Mouse (Mus musculus) G1E (cell line): ENCODE results near the gene Bcl6. TPM values are rescaled to one million over a fixed set of nuclear protein-coding genes. Genes with fewer than 3 reads are reported as not detected.

Experiments
- ATAC-seq: 2 replicates; pipeline ENCODE4 v1.8.0; 2016; ENCODE audit warnings: mild to moderate bottlenecking; ENCODE audit not compliant: insufficient number of reproducible peaks, poor library complexity, low FRiP score, severe bottlenecking; ENCODE audit errors: extremely low read depth
- DNase-seq: peaks from one replicate; pipeline ENCODE4 v3.0.0; 2012; ENCODE audit warnings: low spot score
- H3K27me3 ChIP-seq: 2 replicates; pipeline ENCODE4 v1.6.1; 2012; ENCODE audit warnings: mild to moderate bottlenecking, low read length, inconsistent platforms; ENCODE audit not compliant: insufficient read depth
- H3K36me3 ChIP-seq: replicated peaks from 2 replicates; pipeline ENCODE3; 2012; ENCODE audit warnings: mild to moderate bottlenecking, inconsistent platforms
- H3K4me1 ChIP-seq: 2 replicates; pipeline ENCODE4 v1.6.1; 2012; ENCODE audit warnings: low read depth, low read length, inconsistent platforms, mixed read lengths; ENCODE audit not compliant: insufficient read depth
- H3K4me3 ChIP-seq: 2 replicates; pipeline ENCODE4 v1.5.1; 2012; ENCODE audit warnings: low read depth, mild to moderate bottlenecking, inconsistent platforms, low read length, moderate library complexity, mixed read lengths
- H3K9me3 ChIP-seq: replicated peaks from 2 replicates; pipeline ENCODE4 v1.6.1; 2012; ENCODE audit warnings: inconsistent platforms
- CTCF ChIP-seq: IDR thresholded peaks from 2 replicates; pipeline ENCODE4 v1.5.1; 2012; ENCODE audit warnings: low read depth, low read length, inconsistent platforms, mixed read lengths
- GATA1 ChIP-seq: IDR thresholded peaks from 2 replicates; pipeline ENCODE4 v1.6.1; 2012; ENCODE audit warnings: borderline replicate concordance, low read length, inconsistent platforms, mixed read lengths
- GATA2 ChIP-seq: IDR thresholded peaks from 2 replicates; pipeline ENCODE4 v1.6.1; 2012; ENCODE audit warnings: low read depth, low read length, inconsistent platforms, borderline replicate concordance
- POLR2AphosphoS5 ChIP-seq: IDR thresholded peaks from 2 replicates; pipeline ENCODE4 v1.6.1; 2012; ENCODE audit warnings: low read depth, low read length, inconsistent platforms; ENCODE audit not compliant: insufficient replicate concordance
- TAL1 ChIP-seq: conservative IDR thresholded peaks from 2 replicates; pipeline ENCODE4 v1.6.1; 2012; ENCODE audit warnings: low read depth, low read length, inconsistent platforms, mixed read lengths
- polyA plus RNA-seq: library from polyadenylated mRNA; stranded (reverse); fragments of >175 nt; gene quantifications from 2 replicates; pipeline ENCODE4 v1.2.3, GENCODE M21; 2012
- total RNA-seq, 2 experiments: library from RNA; stranded (forward) in 1 of 2; stranded (reverse) in 1 of 2; fragments of 200-1000 nt in 1 of 2; fragments of >200 nt in 1 of 2; fragmentation: Nextera tagmentation in 1 of 2; gene quantifications; 2 replicates each; pipeline ENCODE4 v1.2.3; 2014 to 2017

Gene Bcl6
- total and polyA plus RNA-seq, 3 experiments: 0.22 TPM; not detected in 2

- no peaks in the 10 kb centered on the region for H3K36me3 ChIP-seq
- H3K4me1 ChIP-seq: no peaks in the 10 kb centered on the region
- no peak for ATAC-seq
- peaks cover 21% of the 10 kb centered on the region for H3K9me3 ChIP-seq
- DNase-seq: no peak
- TF ChIP-seq POLR2AphosphoS5 (no peak), TAL1 (no peak), CTCF (no peak), GATA1 (no peak), GATA2 (no peak)
- no peaks in the 10 kb centered on the region for H3K27me3 ChIP-seq
- no peak overlapping the region for H3K4me3 ChIP-seq
Observed at GRCm38 (mm10) chr16:24025442-24025841, 36.8 kb upstream of the Bcl6 start.

- ATAC-seq (no peak), DNase-seq (no peak)
- H3K4me3 ChIP-seq: no peak overlapping the region
- no peaks in the 10 kb centered on the region for H3K27me3 ChIP-seq
- TF ChIP-seq GATA1 (no peak), TAL1 (no peak), GATA2 (no peak), POLR2AphosphoS5 (no peak), CTCF (no peak)
- peaks cover 18% of the 10 kb centered on the region for H3K9me3 ChIP-seq
- H3K36me3 ChIP-seq: no peaks in the 10 kb centered on the region
- H3K4me1 ChIP-seq: no peaks in the 10 kb centered on the region
Observed at GRCm38 (mm10) chr16:24022605-24023004, 34.0 kb upstream of the Bcl6 start.

GRCm38 (mm10) chr16:24021722-24022121, 33.1 kb upstream of the Bcl6 start:
- no peak for TF ChIP-seq GATA1
- no peak for TF ChIP-seq TAL1
- TF ChIP-seq CTCF: no peak
- TF ChIP-seq POLR2AphosphoS5: no peak
- no peaks in the 10 kb centered on the region for H3K27me3 ChIP-seq
- DNase-seq: no peak

GRCm38 (mm10) chr16:24016742-24017141, 28.1 kb upstream of the Bcl6 start:
- DNase-seq (no peak), ATAC-seq (no peak)
- no peaks in the 10 kb centered on the region for H3K4me1 ChIP-seq
- H3K9me3 ChIP-seq: peaks cover 20% of the 10 kb centered on the region
- no peak for TF ChIP-seq POLR2AphosphoS5
- no peak for TF ChIP-seq GATA1
- no peak for TF ChIP-seq GATA2
- TF ChIP-seq TAL1: no peak
- TF ChIP-seq CTCF: no peak
- H3K4me3 ChIP-seq: no peak overlapping the region
- H3K27me3 ChIP-seq: no peaks in the 10 kb centered on the region
- H3K36me3 ChIP-seq: no peaks in the 10 kb centered on the region

More at GRCm38 (mm10) chr16:24021722-24022121, 33.1 kb upstream of the Bcl6 start:
- H3K4me3 ChIP-seq: no peak overlapping the region
- no peaks in the 10 kb centered on the region for H3K4me1 ChIP-seq
- H3K9me3 ChIP-seq: peaks cover 13% of the 10 kb centered on the region; the same call in 1 of the 2 replicates
- H3K36me3 ChIP-seq: no peaks in the 10 kb centered on the region
- ATAC-seq: no peak

GRCm38 (mm10) chr16:24016273-24016672, 27.6 kb upstream of the Bcl6 start:
- H3K36me3 ChIP-seq: no peaks in the 10 kb centered on the region
- no peak for DNase-seq
- H3K27me3 ChIP-seq: no peaks in the 10 kb centered on the region
- no peak for ATAC-seq
- no peak for TF ChIP-seq POLR2AphosphoS5
- TF ChIP-seq GATA2: no peak
- no peak for TF ChIP-seq CTCF
- TF ChIP-seq TAL1: no peak
- no peak for TF ChIP-seq GATA1
- no peaks in the 10 kb centered on the region for H3K4me1 ChIP-seq
- no peak overlapping the region for H3K4me3 ChIP-seq
- H3K9me3 ChIP-seq: peaks cover 19% of the 10 kb centered on the region

- no peak for DNase-seq
- no peak for ATAC-seq
- TF ChIP-seq POLR2AphosphoS5: no peak
- TF ChIP-seq GATA2: no peak
- no peak for TF ChIP-seq TAL1
- no peak for TF ChIP-seq CTCF
- TF ChIP-seq GATA1: no peak
- Histone ChIP-seq H3K4me3 (no peak overlapping the region), H3K4me1 (no peaks in the 10 kb centered on the region), H3K9me3 (peaks cover 21% of the 10 kb centered on the region), H3K27me3 (no peaks in the 10 kb centered on the region), H3K36me3 (no peaks in the 10 kb centered on the region)
Observed at GRCm38 (mm10) chr16:24014378-24014777, 25.7 kb upstream of the Bcl6 start.

- peaks cover 25% of the 10 kb centered on the region for H3K9me3 ChIP-seq
- DNase-seq: no peak
- no peaks in the 10 kb centered on the region for H3K36me3 ChIP-seq
- H3K4me1 ChIP-seq: no peaks in the 10 kb centered on the region
- no peaks in the 10 kb centered on the region for H3K27me3 ChIP-seq
- no peak overlapping the region for H3K4me3 ChIP-seq
- TF ChIP-seq GATA2: no peak
- TF ChIP-seq TAL1: no peak
- no peak for TF ChIP-seq CTCF
- no peak for TF ChIP-seq GATA1
- no peak for TF ChIP-seq POLR2AphosphoS5
- ATAC-seq: no peak
Observed at GRCm38 (mm10) chr16:24012066-24012465, 23.4 kb upstream of the Bcl6 start.
